Mouse (Mus musculus) kidney, postnatal 4 days (tissue): ENCODE results near the gene Ctsf.
"Not testable (repeated sequence)": the region's sequence is repeated elsewhere in the genome, so short reads cannot be mapped to it uniquely, and the experiment has no call there.

ENCODE experiments used
- DNase-seq, 2 experiments: peaks; one replicate each; pipeline ENCODE4 v3.0.0; 2021; ENCODE audit warnings: mixed read lengths in 2 of 2

The Ctsf gene

DNA sequence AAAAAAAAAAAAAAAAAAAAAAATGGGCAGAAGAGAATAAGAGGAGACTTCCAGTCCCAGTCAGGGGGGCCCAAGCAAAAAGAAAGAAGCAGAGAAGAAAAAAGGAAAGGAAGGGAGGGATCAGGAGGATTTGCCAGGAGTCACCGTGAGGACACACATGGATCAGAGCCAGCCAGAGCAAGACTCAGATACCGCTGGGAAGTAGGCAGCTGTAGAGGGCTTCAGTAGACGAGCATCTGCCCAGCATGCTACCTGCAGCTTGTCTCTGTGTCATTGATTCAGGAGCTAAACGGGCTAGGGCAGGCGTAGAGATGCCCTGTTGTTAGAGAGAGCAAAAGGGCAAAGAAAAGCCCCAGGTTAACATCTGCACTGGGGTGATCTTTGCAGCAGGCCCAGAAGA lies 4.6 kb upstream of the Ctsf start:
- DNase-seq, result no peak

- no peak for DNase-seq
These were observed 515 bp downstream of the Ctsf start for GRCm38 (mm10) chr19:4855470-4855820.

DNA sequence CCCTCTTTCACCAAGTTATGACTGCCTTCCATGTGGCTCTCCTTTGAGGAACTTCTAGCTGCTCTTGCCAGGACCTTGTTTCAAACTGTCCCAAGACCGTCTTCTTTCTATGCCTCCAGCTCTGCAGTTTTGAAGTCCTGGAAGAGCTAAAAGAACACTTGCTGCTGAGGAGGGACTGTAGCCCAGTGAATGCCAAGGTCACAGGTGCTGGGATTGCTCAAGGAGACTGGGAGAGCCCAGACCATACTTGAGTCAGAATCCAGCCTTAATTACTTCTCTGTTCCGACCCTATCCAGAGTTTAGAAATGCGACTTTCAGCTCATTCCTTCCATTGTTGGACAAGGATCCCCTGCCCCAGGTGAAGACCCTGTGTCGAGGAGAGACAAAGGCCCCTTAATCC lies 1.0 kb downstream of the Ctsf start:
- DNase-seq, result no peak

DNA sequence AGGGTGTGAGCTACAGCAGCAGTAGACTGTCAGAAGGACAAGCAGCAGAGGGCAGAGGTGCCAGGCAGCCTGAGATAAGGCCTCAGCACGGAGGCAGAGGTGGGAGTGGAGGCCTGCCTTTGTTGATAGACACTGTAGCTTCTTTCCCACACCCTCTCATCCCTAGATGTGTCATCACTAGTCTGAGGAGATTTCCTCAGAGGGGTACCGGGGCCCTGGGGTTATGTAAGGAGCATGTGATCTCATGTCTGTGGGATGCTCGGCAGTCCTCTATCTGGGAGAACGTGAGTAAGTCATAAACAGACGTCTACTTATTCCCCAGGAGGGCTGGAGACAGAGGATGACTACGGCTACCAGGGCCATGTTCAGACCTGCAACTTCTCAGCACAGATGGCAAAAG lies 4.2 kb downstream of the Ctsf start:
- no peak for DNase-seq

GRCm38 (mm10) chr19:4863048-4863447 lies 8.1 kb downstream of the Ctsf start:
- no peak for DNase-seq

GRCm38 (mm10) chr19:4865147-4865546 lies 10.2 kb downstream of the Ctsf start:
- DNase-seq, result peak; percentile 68 to 77

DNA sequence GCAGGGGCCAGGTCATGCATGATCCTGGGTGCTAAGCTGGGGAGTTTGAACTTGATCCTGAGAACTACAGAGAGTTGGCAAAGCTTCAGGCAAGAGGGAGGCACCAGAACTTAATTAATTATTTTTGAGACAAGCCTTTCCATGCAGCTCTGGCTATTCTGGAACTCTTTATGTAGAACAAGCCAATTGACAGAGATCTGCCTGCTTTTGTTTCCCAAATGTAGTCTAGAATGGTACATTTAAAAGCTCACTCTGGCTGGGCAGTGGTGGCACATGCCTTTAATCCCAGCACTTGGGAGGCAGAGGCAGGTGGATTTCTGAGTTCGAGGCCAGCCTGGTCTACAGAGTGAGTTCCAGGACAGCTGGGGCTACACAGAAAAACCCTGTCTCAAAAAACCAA lies 19.7 kb downstream of the Ctsf start:
- not testable (repeated sequence) for DNase-seq

- no peak for DNase-seq
These were observed 21.3 kb downstream of the Ctsf start for GRCm38 (mm10) chr19:4876241-4876640.

DNA sequence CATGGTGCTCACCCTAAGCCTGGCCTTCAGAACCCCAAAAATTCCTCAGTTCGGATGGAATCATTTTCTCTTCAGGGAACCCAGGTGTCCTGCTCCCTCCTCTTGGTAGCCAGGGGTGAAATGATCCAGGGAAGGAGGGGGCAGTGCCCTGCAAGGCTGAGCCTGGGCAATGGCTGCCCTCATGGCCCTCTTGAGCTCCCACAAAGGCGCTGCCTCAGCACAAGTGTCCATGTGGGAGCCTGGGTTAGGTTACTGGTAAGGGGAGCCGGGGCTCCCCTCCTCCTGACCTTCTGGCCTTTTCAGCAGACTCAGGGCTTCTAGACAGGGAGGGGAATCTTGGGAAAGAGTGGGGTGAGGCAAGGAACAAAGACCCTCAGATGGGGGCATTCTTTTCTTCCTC lies 21.8 kb downstream of the Ctsf start:
- DNase-seq, result no peak

GRCm38 (mm10) chr19:4877785-4878184 lies 22.9 kb downstream of the Ctsf start, which contains the start of gene Actn3:
Actn3 (minus strand) TSS chr19:4877909.
- DNase-seq, result peak; percentile 63 to 72

- peak; percentile 96 for DNase-seq
These were observed 23.7 kb downstream of the Ctsf start, which contains the start of gene Zdhhc24 for GRCm38 (mm10) chr19:4878405-4879323. Zdhhc24 (plus strand) TSS chr19:4878668.

DNA sequence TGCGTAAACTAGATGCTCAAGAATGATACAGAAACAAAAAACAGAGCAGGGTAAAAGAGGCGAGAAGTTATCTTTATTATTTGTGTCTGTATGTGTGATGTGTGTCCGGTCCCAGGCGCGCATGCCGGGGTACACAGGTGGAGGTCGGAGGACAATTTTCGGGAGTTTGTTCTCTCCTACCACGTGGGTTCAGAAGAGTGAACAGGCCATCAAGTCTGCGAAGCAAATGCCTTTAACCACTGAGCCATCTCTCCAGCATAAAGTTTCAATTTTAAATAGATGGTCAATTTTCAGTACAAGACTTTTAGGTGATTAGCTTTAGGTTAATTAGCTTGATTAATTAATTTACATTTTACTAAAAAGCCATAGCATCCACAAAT lies 24.4 kb downstream of the Ctsf start:
- DNase-seq, result no peak

GRCm38 (mm10) chr19:4883961-4884360 lies 29.0 kb downstream of the Ctsf start:
- DNase-seq, result no peak

GRCm38 (mm10) chr19:4889791-4890190 lies 34.9 kb downstream of the Ctsf start:
- DNase-seq, result no peak

DNA sequence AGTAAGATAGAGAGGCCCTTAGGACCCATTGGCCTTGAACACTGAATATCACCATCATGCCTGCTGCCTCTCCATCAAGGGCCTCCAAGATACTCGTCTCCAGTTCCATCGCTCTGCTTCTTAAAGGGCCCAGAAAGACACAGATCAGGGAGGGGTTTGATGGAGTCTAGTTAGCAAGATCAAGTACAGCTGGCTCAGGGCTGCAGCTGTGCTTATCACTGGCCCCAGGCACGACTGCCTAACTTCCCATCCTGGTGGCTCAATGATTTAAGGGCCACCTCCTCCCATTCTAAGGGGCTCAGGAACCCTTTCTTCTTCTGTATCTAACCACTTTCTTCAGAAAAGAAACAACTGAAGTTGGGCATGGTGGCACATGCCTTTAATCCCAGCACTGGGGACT lies 36.9 kb downstream of the Ctsf start:
- no peak for DNase-seq

GRCm38 (mm10) chr19:4896780-4897520 lies 42.0 kb downstream of the Ctsf start:
- DNase-seq, result peak; percentile 16 to 39

DNA sequence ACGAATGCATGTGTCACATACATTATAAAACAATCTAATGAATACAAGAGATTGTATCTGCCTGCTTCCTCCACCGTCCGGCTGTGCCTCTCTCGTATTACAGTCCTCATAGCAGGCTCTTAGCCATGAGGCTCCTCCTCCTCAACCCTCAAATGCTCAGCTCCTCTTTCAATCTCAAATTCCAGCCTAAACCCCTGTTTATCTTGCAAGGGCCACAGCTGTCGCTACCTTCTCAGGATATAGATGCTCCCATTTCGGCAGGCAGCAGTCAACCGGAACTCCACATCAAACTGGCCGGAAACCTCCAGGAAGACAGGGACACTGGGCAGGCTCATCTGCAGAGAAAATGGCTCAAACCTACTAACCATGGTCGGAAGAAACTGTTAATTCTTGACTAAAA lies 44.0 kb downstream of the Ctsf start:
- DNase-seq, result no peak

DNA sequence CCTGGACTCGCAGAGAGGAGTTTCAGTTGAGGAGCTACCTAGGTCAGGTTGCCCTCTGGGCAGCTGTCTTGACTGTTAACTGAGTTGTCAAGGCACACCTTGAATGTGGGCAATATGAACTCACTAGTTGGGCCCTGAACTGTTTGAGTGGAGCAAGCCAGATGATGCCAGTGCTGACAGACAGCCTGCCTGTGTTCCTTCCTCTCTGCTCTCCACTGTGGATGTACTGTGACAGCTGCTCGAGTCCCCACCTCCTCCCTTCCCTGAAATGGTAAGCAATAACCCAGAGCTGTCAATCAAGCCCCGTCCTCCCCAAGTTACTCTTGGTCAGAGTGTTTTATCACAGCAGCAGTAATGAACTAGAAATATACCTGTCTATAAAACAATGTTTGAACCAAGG lies 45.0 kb downstream of the Ctsf start:
- no peak for DNase-seq

- peak; percentile 89 to 90 for DNase-seq
These were observed 51.3 kb downstream of the Ctsf start, which contains the start of gene Bbs1 for GRCm38 (mm10) chr19:4905979-4906794. Bbs1 (minus strand) TSS chr19:4906628.

DNA sequence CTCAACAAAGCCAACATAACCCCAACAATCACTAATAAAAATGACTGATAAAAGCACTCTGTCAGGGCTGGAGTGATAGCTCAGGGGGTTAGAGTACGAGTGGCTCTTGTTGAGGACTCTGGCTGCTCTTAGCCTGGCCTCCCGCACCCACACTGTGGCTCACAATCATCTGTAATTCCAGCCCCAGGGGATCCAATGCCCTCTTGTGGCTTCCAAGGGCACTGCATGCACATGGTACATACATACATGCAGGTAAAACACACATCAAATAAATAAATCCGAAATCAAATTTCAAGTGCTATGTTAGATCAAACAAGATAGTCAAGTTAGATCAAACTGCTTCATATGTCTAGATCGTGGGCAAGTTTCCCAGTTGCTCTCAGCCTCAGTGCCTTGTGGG lies 53.2 kb downstream of the Ctsf start:
- DNase-seq, result peak; percentile 59 to 63

GRCm38 (mm10) chr19:4909376-4909775 lies 54.4 kb downstream of the Ctsf start:
- no peak for DNase-seq
